Mouse (Mus musculus): ENCODE data around the gene Fam104a.
A peak's percentile ranks its signal among the peaks of the same experiment; 100 is the strongest.
"Not testable (repeated sequence)": the region's sequence is repeated elsewhere in the genome, so short reads cannot be mapped to it uniquely, and the experiment has no call there.

The Fam104a gene

GRCm38 (mm10) chr11:113664279-113664678 is 19.7 kb downstream of the Fam104a start:
- DNase-seq (ENCODE audit: low spot score in 2 of 2) = no peak

- no peak for DNase-seq (ENCODE audit: low spot score in 2 of 2)
Observed at GRCm38 (mm10) chr11:113661835-113662351, 22.1 kb downstream of the Fam104a start.

GRCm38 (mm10) chr11:113660940-113661339 is 23.0 kb downstream of the Fam104a start:
- DNase-seq (ENCODE audit: low spot score in 2 of 2) = no peak

- not testable (repeated sequence) for DNase-seq (ENCODE audit: low spot score in 2 of 2)
Observed at GRCm38 (mm10) chr11:113660213-113660612, 23.7 kb downstream of the Fam104a start.

GRCm38 (mm10) chr11:113658763-113659162 is 25.2 kb downstream of the Fam104a start:
- DNase-seq (ENCODE audit: low spot score in 2 of 2) = no peak

- DNase-seq (ENCODE audit: low spot score in 2 of 2) = no peak
Observed at GRCm38 (mm10) chr11:113658319-113658718, 25.6 kb downstream of the Fam104a start.

GRCm38 (mm10) chr11:113657221-113657620 is 26.7 kb downstream of the Fam104a start:
- DNase-seq (ENCODE audit: low spot score in 2 of 2) = no peak

- no peak for DNase-seq (ENCODE audit: low spot score in 2 of 2)
Observed at GRCm38 (mm10) chr11:113656511-113656932, 27.4 kb downstream of the Fam104a start.

DNA sequence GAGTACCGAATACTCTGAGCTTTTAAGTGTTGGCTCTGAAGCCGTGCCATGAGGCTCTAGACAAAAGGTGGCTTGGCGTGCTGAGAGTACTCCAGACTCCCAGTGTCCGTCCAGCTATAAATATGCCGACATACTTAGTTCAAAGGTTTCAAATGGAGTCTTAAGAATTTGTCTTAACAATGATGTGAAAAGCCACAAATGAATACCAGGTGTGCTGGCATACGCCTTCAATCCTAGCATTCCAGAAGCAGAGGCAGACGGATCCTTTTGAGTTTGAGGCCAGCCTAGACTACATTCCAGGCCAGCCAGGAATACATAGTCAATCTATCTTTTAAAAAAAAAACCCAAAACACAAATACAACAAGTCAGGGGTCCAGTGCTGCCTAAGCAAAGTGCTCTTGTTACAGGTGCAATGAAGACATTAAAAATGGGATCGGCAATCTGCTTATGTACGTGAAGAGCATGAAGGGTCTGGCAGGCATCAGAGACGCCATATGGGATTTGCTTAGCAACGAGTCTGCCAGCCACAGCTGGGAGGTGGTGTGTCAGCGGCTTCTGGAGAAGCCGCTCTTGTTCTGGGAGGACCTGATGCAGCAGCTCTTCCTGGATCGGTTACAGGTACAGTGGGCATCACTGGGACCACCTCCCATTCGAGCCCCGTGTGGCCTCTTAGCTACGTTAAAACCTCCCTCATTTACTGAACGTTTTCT is 29.2 kb downstream of the Fam104a start:
- DNase-seq (ENCODE audit: low spot score in 2 of 2) = no peak

DNA sequence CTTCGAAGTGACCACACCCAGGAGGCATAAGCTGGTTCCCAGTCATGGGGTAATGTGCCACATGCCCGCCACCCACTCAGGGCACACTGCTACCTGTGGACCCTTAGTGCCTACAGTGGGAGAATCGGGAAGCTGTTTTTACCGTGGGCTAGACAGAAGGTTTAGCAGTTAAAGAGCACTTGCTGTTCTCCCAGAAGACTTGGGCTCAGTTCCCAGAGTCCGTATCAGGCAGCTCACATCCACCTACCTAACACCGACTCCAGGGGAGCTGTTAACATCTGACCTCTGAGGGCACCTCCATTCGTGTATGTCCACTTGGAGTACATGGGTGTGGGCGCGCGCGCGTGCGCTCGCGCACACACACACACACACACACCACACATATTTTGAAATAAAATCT is 29.9 kb downstream of the Fam104a start:
- DNase-seq (ENCODE audit: low spot score in 2 of 2) = no peak

DNA sequence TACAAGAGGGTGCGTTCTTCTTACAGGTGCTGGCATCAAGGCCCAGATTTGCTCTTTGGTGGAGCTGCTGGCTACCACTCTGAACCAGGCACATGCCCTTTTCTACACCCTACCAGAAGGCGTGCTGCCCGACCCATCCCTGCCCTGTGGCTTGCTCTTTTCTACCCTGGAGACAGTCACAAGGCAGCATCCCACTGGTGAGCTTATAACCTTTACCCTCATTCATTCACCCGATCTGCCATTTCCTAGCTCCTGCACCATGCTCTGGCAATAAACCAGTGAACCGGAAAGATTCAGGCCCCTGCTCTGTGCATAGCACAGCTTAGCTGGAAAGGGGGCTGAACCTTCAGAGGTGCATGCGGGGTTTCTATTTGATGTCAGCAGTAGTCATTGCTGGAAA is 31.4 kb downstream of the Fam104a start:
- no peak for DNase-seq (ENCODE audit: low spot score in 2 of 2)

GRCm38 (mm10) chr11:113651907-113652273 is 32.1 kb downstream of the Fam104a start:
- DNase-seq (ENCODE audit: low spot score in 2 of 2) = no peak

GRCm38 (mm10) chr11:113651206-113651906 is 32.6 kb downstream of the Fam104a start:
- no peak for DNase-seq (ENCODE audit: low spot score in 2 of 2)

- peak in 1 of 2 experiments; percentile 38 for DNase-seq (ENCODE audit: low spot score in 2 of 2)
Observed at GRCm38 (mm10) chr11:113649353-113650210, 34.4 kb downstream of the Fam104a start, which contains the start of gene Slc39a11. Slc39a11 (minus strand) TSS chr11:113650079.

GRCm38 (mm10) chr11:113648690-113649352 is 35.1 kb downstream of the Fam104a start, which contains the start of gene Cog1:
Cog1 (plus strand) TSS chr11:113649169.
- DNase-seq (ENCODE audit: low spot score in 2 of 2) = no peak

GRCm38 (mm10) chr11:113648152-113648551 is 35.8 kb downstream of the Fam104a start:
- peak; percentile 66 to 76 for DNase-seq (ENCODE audit: low spot score in 2 of 2)

GRCm38 (mm10) chr11:113645181-113645580 is 38.8 kb downstream of the Fam104a start:
- no peak for DNase-seq (ENCODE audit: low spot score in 2 of 2)

- DNase-seq (ENCODE audit: low spot score in 2 of 2) = no peak
Observed at GRCm38 (mm10) chr11:113638680-113639079, 45.3 kb downstream of the Fam104a start.

DNA sequence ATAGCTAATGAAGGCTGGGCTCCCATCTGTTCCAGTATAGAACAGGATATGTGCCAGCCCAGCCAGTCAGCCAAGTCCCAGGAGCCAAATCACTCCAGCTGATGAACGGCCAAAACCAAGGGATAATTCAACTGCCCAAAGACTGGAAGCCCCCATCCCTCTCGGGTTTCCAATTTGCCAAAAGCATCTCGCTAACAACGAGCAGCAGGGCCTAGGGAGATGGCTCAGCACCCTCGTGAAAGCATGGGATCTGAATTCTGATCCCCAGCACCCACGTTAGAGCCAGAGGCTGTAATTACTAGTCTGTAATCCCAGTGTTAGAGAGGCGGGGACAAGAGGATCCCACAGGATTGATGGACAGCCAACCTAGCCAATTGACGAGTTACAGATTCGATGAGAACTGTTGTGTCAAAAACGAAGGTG is 49.2 kb downstream of the Fam104a start:
- DNase-seq (ENCODE audit: low spot score in 2 of 2) = no peak

DNA sequence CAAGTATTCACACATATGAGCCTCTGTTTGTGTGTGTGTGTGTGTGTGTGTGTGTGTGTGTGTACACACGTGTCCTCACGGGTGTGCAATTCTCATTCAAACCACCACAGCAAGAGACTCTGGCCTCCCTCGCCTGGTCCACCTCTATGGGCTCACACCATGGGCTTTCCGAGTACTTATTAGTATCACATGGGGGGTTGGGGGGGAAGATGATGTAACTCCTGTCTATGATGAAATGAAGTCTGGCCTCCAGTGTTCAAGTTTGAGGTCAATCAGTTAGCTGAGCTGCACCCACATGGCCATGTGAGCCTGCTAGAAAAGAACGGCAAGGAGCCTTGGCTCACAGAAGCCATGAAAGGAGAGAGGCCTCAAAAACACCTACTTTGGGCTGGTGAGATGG is 50.6 kb downstream of the Fam104a start:
- DNase-seq (ENCODE audit: low spot score in 2 of 2) = no peak

DNA sequence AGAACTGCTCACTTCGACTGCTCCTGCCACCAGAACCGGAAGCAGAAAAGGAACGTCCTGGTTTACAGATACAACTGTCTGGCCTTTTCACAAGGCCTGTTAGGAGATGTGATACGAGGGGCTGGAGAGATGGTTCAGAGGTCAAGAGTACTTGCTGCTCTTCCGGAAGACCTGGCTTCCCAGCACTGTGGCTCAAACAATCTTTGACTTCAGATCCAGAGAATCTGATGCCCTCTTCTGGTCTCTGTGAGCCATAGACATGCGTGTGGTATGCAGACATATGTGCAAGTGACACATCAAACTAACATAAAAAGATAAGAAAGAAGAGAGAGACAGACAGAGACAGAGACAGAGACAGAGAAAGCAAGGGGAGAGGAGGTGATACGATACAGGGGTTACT is 51.7 kb downstream of the Fam104a start:
- DNase-seq (ENCODE audit: low spot score in 2 of 2) = no peak
